Mouse (Mus musculus): Measurements from ENCODE around the gene Heca.

GRCm38 (mm10) chr10:17924166-17924565 is 23.7 kb downstream of the Heca start:
- TF ChIP-seq CTCF (conservative IDR thresholded peaks at IDR 0.05; ENCODE audit: insufficient read depth, insufficient read length, low read depth, low read length): no peak
- TF ChIP-seq POLR2A (IDR thresholded peaks at IDR 0.05; ENCODE audit: low read depth, low read length): no peak

Measured in kidney, adult 2 months (tissue).